Mouse (Mus musculus) stomach, postnatal 0 days (tissue): ENCODE measurements around the gene Khdc1c.

Experiments used
- CTCF ChIP-seq: IDR thresholded peaks from 2 replicates; pipeline ENCODE4 v1.5.1; 2016; ENCODE audit warnings: antibody characterized with exemption, low read depth, mild to moderate bottlenecking, moderate library complexity
- EP300 ChIP-seq: optimal IDR thresholded peaks from 2 replicates; pipeline ENCODE3; 2016; ENCODE audit warnings: antibody characterized with exemption

DNA sequence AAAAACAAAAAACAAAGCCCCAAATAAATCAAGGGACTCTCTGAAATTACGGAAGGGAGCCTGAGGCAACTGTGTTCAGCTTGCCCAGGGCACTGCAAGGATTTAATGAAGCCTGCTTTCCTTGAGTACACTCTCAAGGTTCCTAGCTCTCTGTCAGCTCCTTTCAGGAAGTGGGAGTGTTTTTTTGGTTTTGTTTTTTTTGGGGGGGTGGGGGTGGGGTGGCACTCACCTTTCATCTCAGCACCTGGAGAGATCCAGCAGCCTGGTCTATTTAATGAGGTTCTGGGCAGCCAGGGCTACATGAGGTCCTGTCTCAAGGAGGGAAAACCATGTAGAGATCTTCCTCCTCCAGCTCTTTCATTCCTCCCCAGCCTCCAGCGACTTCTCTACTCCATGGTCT lies 18.8 kb upstream of the Khdc1c start, which contains the start of gene Khdc1a:
- TF ChIP-seq CTCF (no peak), EP300 (no peak)
